Mouse (Mus musculus) skeletal muscle tissue, adult 2 months (tissue): ENCODE measurements around the gene Asf1a.
A peak's percentile ranks its signal among the peaks of the same experiment; 100 is the strongest.
"Not testable (repeated sequence)": the region's sequence is repeated elsewhere in the genome, so short reads cannot be mapped to it uniquely, and the experiment has no call there.

ENCODE experiments used
- DNase-seq: peaks from one replicate; pipeline ENCODE4 v3.0.0-alpha.2; 2012; ENCODE audit warnings: low read depth, low spot score

Gene Asf1a

GRCm38 (mm10) chr10:53596677-53597120, at the start of gene Asf1a:
Gene Asf1a (plus strand): TSS chr10:53596757.
- peak; percentile 95 for DNase-seq

GRCm38 (mm10) chr10:53562001-53562400, 34.6 kb upstream of the Asf1a start:
- DNase-seq: no peak

- DNase-seq: no peak
Observed at GRCm38 (mm10) chr10:53565538-53565937, 31.0 kb upstream of the Asf1a start.

GRCm38 (mm10) chr10:53568531-53568930, 28.0 kb upstream of the Asf1a start:
- no peak for DNase-seq

- DNase-seq: no peak
Observed at GRCm38 (mm10) chr10:53580137-53580536, 16.4 kb upstream of the Asf1a start.

GRCm38 (mm10) chr10:53580621-53581081, 15.9 kb upstream of the Asf1a start:
- peak; percentile 23 for DNase-seq

GRCm38 (mm10) chr10:53581087-53581486, 15.5 kb upstream of the Asf1a start:
- DNase-seq: no peak

GRCm38 (mm10) chr10:53585777-53586176, 10.8 kb upstream of the Asf1a start:
- no peak for DNase-seq

- DNase-seq: no peak
Observed at GRCm38 (mm10) chr10:53595744-53596676, 547 bp upstream of the Asf1a start.

GRCm38 (mm10) chr10:53597121-53597881, 744 bp downstream of the Asf1a start:
- no peak for DNase-seq

- DNase-seq: no peak
Observed at GRCm38 (mm10) chr10:53598821-53599220, 2.3 kb downstream of the Asf1a start.

GRCm38 (mm10) chr10:53605328-53605727, 8.8 kb downstream of the Asf1a start:
- DNase-seq: no peak

- no peak for DNase-seq
Observed at GRCm38 (mm10) chr10:53608274-53608673, 11.7 kb downstream of the Asf1a start.

- DNase-seq: no peak
Observed at GRCm38 (mm10) chr10:53612172-53612571, 15.6 kb downstream of the Asf1a start.

- no peak for DNase-seq
Observed at GRCm38 (mm10) chr10:53613955-53614354, 17.4 kb downstream of the Asf1a start.

- no peak for DNase-seq
Observed at GRCm38 (mm10) chr10:53615850-53616616, 19.5 kb downstream of the Asf1a start.

GRCm38 (mm10) chr10:53629247-53629917, 32.8 kb downstream of the Asf1a start:
- peak; percentile 45 for DNase-seq

GRCm38 (mm10) chr10:53629918-53630250, 33.3 kb downstream of the Asf1a start:
- peak; percentile 91 for DNase-seq

- not testable (repeated sequence) for DNase-seq
Observed at GRCm38 (mm10) chr10:53630339-53630738, 33.8 kb downstream of the Asf1a start, which contains the start of gene Mcm9. Gene Mcm9 (minus strand): TSS chr10:53630439.

- DNase-seq: no peak
Observed at GRCm38 (mm10) chr10:53634160-53634559, 37.6 kb downstream of the Asf1a start.
